Comparison of ENCODE assay signal across 19 mouse cellular contexts in genomic region chr14:49313981-49314380, GRCm38 (mm10).
A peak's percentile ranks its signal among the peaks of the same experiment; 100 is the strongest.
DNase-seq lines count a peak whose midpoint lies in the region; ATAC-seq lines count a peak whose summit lies in the region.
"Had no signal": no experiment of that assay in that cellular context is flagged by ENCODE, and none has a peak within 500 bp of the region (broad histone marks: within the 10 kb centered on the region; RNA-seq: fewer than 3 reads in every experiment).

No protein-coding gene starts in this region.

- H3K4me3 ChIP-seq in forebrain, embryonic 10.5 days = no peak overlapping the region
- H3K4me3 ChIP-seq in forebrain, embryonic 16.5 days (replicated peaks; ENCODE audit: low read length) = no peak overlapping the region
- no peak overlapping the region for H3K4me3 ChIP-seq in kidney, embryonic 16.5 days (ENCODE audit: low read length)
- H3K4me3 ChIP-seq: embryonic facial prominence, embryonic 12.5 days; limb, embryonic 13.5 days; stomach, embryonic 15.5 days had no signal

- H3K9ac ChIP-seq in forebrain, embryonic 16.5 days (replicated peaks; ENCODE audit: low read depth, low read length) = no peak overlapping the region
- H3K9ac ChIP-seq in kidney, embryonic 16.5 days (replicated peaks; ENCODE audit: low read length) = no peak overlapping the region
- H3K9ac ChIP-seq: embryonic facial prominence, embryonic 12.5 days; limb, embryonic 13.5 days; liver, embryonic 14.5 days; stomach, embryonic 15.5 days had no signal

- no peaks in the 10 kb centered on the region for H3K36me3 ChIP-seq in forebrain, embryonic 10.5 days (replicated peaks)
- no peaks in the 10 kb centered on the region for H3K36me3 ChIP-seq in forebrain, embryonic 16.5 days (ENCODE audit: control insufficient read depth, insufficient read depth)
- H3K36me3 ChIP-seq in kidney, embryonic 16.5 days (ENCODE audit: insufficient read depth, low read length) = no peaks in the 10 kb centered on the region
- H3K36me3 ChIP-seq: embryonic facial prominence, embryonic 12.5 days; limb, embryonic 13.5 days; stomach, embryonic 15.5 days had no signal

- peaks cover 44% of the 10 kb centered on the region for H3K4me1 ChIP-seq in forebrain, embryonic 10.5 days
- peaks cover 26% of the 10 kb centered on the region for H3K4me1 ChIP-seq in forebrain, embryonic 16.5 days (replicated peaks; ENCODE audit: control insufficient read depth, insufficient read depth, low read length)
- peaks cover 8% of the 10 kb centered on the region; the same call in 1 of the 2 replicates for H3K4me1 ChIP-seq in kidney, embryonic 16.5 days (ENCODE audit: insufficient read depth, low read length)
- H3K4me1 ChIP-seq: embryonic facial prominence, embryonic 12.5 days; limb, embryonic 13.5 days had no signal

- no peak overlapping the region for H3K4me2 ChIP-seq in forebrain, embryonic 16.5 days (ENCODE audit: low read length)
- no peak overlapping the region for H3K4me2 ChIP-seq in kidney, embryonic 16.5 days (replicated peaks; ENCODE audit: low read depth, low read length)
- H3K4me2 ChIP-seq: embryonic facial prominence, embryonic 12.5 days; heart, embryonic 11.5 days; limb, embryonic 13.5 days; stomach, embryonic 15.5 days had no signal

- ATAC-seq in forebrain, embryonic 16.5 days = no peak
- ATAC-seq in kidney, embryonic 16.5 days (ENCODE audit: low FRiP score, low TSS enrichment) = 0 out of 2 replicates have a peak, but pooled peaks have one; percentile 19
- ATAC-seq: lung, postnatal 0 days had no signal

- H3K27me3 ChIP-seq in forebrain, embryonic 10.5 days (ENCODE audit: poor library complexity, severe bottlenecking) = no peaks in the 10 kb centered on the region; the same call in none of the 2 replicates
- no peaks in the 10 kb centered on the region for H3K27me3 ChIP-seq in forebrain, embryonic 16.5 days (replicated peaks; ENCODE audit: control insufficient read depth, insufficient read depth, low read length)
- H3K27me3 ChIP-seq in kidney, embryonic 16.5 days (ENCODE audit: insufficient read depth, low read length) = no peaks in the 10 kb centered on the region
- H3K27me3 ChIP-seq: CH12.LX; embryonic facial prominence, embryonic 12.5 days; limb, embryonic 13.5 days; stomach, embryonic 15.5 days had no signal

- WGBS in forebrain, embryonic 10.5 days = 44% methylated on average over 7 of the region's 7 CpGs
- 25% methylated on average over 7 of the region's 7 CpGs for WGBS in forebrain, embryonic 16.5 days
- WGBS in kidney, embryonic 16.5 days = 40% methylated on average over 7 of the region's 7 CpGs

- H3K9me3 ChIP-seq in forebrain, embryonic 10.5 days = no peaks in the 10 kb centered on the region
- H3K9me3 ChIP-seq in forebrain, embryonic 16.5 days (ENCODE audit: control insufficient read depth, low read length) = no peaks in the 10 kb centered on the region
- H3K9me3 ChIP-seq in kidney, embryonic 16.5 days (ENCODE audit: low read length) = no peaks in the 10 kb centered on the region
- H3K9me3 ChIP-seq: embryonic facial prominence, embryonic 12.5 days; limb, embryonic 13.5 days; stomach, embryonic 15.5 days had no signal

- peak overlapping the region; percentile 58; the same call in 1 of the 2 replicates for H3K27ac ChIP-seq in forebrain, embryonic 10.5 days
- no peak overlapping the region for H3K27ac ChIP-seq in forebrain, embryonic 16.5 days (ENCODE audit: low read length)
- no peak overlapping the region for H3K27ac ChIP-seq in kidney, embryonic 16.5 days (ENCODE audit: low read length)
- H3K27ac ChIP-seq: embryonic facial prominence, embryonic 12.5 days; limb, embryonic 13.5 days; liver, embryonic 14.5 days; stomach, embryonic 15.5 days had no signal

- no peak for DNase-seq in forebrain, embryonic 10.5 days (ENCODE audit: extremely low spot score, low spot score)
- no peak for DNase-seq in kidney, adult 9 months
- peak; percentile 17 for DNase-seq in right cerebral cortex, adult 18-20 months
- DNase-seq in right cerebral cortex, postnatal 36 days (ENCODE audit: low spot score in 2 of 2) = no peak
- peak; percentile 75 for DNase-seq in testis, postnatal 14 days (ENCODE audit: low spot score)
- DNase-seq: adrenal gland, adult 2 months; gastrocnemius, postnatal 14 days; heart, postnatal 36 days; kidney, adult 8-10 months; thymus, postnatal 14 days had no signal

Comparison
In these comparisons a context has a peak if more than half of its experiments do, and no peak if none do; other contexts are left out.
1. DNase-seq: peak in right cerebral cortex, adult 18-20 months (single experiment) and testis, postnatal 14 days (single experiment); none in forebrain, embryonic 10.5 days (single experiment), kidney, adult 9 months (single experiment) and right cerebral cortex, postnatal 36 days (0 of 2).